Mouse (Mus musculus) neural tube, embryonic 15.5 days (tissue): ENCODE data around the gene Slc17a1. TPM values are rescaled to one million over a fixed set of nuclear protein-coding genes. Genes with fewer than 3 reads are reported as not detected.

Experiments used
- ATAC-seq: fragments of 200-750 bp; cut with Nextera tagmentation; 2 replicates; pipeline ENCODE4 v1.8.0; 2017; ENCODE audit warnings: mild to moderate bottlenecking, moderate TSS enrichment, moderate library complexity; ENCODE audit not compliant: low FRiP score
- H3K27ac ChIP-seq: fragments of 300-500 bp; sonication (generic); replicated peaks from 2 replicates; pipeline ENCODE4 v1.5.1; 2015; ENCODE audit warnings: mild to moderate bottlenecking, inconsistent platforms
- H3K27me3 ChIP-seq: fragments of 300-500 bp; sonication (generic); replicated peaks from 2 replicates; pipeline ENCODE4 v1.6.1; 2015; ENCODE audit warnings: inconsistent platforms
- H3K36me3 ChIP-seq: fragments of 300-500 bp; sonication (generic); 2 replicates; pipeline ENCODE4 v1.6.1; 2015; ENCODE audit warnings: inconsistent platforms
- H3K4me1 ChIP-seq: fragments of 300-500 bp; sonication (generic); 2 replicates; pipeline ENCODE4 v1.6.1; 2015; ENCODE audit warnings: inconsistent platforms
- H3K4me2 ChIP-seq: fragments of 300-500 bp; sonication (generic); 2 replicates; pipeline ENCODE4 v1.6.1; 2015; ENCODE audit warnings: inconsistent platforms, mild to moderate bottlenecking, moderate library complexity
- H3K4me3 ChIP-seq: fragments of 300-500 bp; sonication (generic); replicated peaks from 2 replicates; pipeline ENCODE4 v1.5.1; 2015; ENCODE audit warnings: mild to moderate bottlenecking, inconsistent platforms
- H3K9ac ChIP-seq: fragments of 300-500 bp; sonication (generic); replicated peaks from 2 replicates; pipeline ENCODE4 v1.6.1; 2015; ENCODE audit warnings: mild to moderate bottlenecking, inconsistent platforms
- H3K9me3 ChIP-seq: fragments of 300-500 bp; sonication (generic); replicated peaks from 2 replicates; pipeline ENCODE4 v1.6.1; 2016; ENCODE audit warnings: inconsistent platforms
- WGBS: fragments of 180-500 bp; shearing (Covaris S2); methylation state at CpG from one replicate; pipeline ENCODE4 v1.1.7; 2015; ENCODE audit warnings: mixed read lengths; 5-methylcytosine and 5-hydroxymethylcytosine counted together
- polyA plus RNA-seq: library from polyadenylated mRNA; unstranded; fragments of >200 nt; fragmentation: Nextera tagmentation; extraction: Ambion mirVana; gene quantifications from 2 replicates; pipeline ENCODE4 v1.2.1, GENCODE M21; 2015

The Slc17a1 gene
- not detected in 2 replicates for polyA plus RNA-seq

DNA sequence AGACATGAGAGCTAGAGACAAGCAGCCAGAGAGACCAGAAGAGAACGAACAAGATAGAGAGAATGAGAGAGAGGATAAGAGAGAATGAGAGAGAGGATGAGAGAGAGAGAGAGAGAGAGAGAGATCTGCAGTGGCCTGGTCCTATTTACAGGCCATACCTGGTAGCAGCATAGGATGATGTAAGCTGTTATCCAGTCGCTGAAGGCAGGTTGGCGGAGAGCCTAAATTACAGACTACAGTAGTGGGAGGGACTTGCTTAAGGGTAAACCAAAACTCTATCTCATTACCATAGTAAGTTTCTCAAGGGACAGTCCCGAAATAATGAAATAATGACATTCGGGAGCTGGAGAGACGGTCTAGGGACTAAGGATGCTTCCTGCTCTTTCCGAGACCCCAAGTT lies at the start of gene Slc17a1:
Gene Slc17a1, plus strand, starts transcription at position 346 of the 400 bp plus-strand sequence.
- Histone ChIP-seq H3K9me3 (no peaks in the 10 kb centered on the region), H3K4me3 (no peak within 1 kb of the TSS), H3K9ac (no peak within 1 kb of the TSS), H3K36me3 (no peaks in the 10 kb centered on the region), H3K27ac (no peak within 1 kb of the TSS), H3K4me2 (no peak within 1 kb of the TSS), H3K27me3 (no peaks in the 10 kb centered on the region), H3K4me1 (no peaks in the 10 kb centered on the region)
- WGBS = 90% methylated on average over 7 of the region's 7 CpGs
- ATAC-seq = no peak

DNA sequence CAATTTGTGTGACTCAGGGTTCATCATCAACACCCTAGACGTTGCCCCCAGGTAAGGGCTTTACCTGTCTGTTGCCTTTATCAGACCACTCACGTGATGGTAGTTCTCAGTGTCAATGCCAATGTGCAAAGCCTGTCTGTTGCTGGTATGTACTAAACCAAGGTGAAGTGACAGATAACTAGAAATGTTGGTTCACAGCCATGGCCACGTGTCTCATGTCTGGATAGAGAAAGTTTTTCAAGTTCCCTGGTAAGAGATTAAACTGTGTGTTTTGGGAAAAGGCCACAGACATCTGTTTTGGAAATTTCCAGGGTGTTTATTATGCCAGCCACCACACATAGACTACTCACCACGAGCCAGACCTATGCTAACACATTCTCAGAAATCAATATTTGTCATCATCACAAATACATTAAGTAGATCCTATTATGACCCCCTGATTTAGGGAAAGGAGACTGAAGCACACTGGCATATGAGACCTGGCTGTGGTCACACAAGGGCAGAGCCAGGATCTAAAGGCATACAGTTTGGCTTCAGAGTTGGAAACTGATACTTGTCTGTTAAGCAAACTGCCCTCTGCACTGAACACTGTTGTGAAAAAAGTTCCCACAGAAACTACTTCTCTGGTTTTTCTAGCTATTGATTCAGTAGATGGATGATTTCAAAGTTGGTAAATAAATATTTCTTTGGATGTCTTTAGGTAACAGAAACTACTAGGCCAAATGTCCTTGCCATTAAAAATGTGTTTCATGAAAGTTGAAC lies 47.2 kb upstream of the Slc17a1 start:
- no peaks in the 10 kb centered on the region for H3K36me3 ChIP-seq
- no peak for ATAC-seq
- no peak overlapping the region for H3K9ac ChIP-seq
- no peaks in the 10 kb centered on the region for H3K27me3 ChIP-seq
- H3K9me3 ChIP-seq = no peaks in the 10 kb centered on the region
- no peak overlapping the region for H3K4me3 ChIP-seq
- H3K27ac ChIP-seq = no peak overlapping the region
- no peak overlapping the region for H3K4me2 ChIP-seq
- no peaks in the 10 kb centered on the region for H3K4me1 ChIP-seq
- WGBS = 75% methylated on average over 4 of the region's 4 CpGs

DNA sequence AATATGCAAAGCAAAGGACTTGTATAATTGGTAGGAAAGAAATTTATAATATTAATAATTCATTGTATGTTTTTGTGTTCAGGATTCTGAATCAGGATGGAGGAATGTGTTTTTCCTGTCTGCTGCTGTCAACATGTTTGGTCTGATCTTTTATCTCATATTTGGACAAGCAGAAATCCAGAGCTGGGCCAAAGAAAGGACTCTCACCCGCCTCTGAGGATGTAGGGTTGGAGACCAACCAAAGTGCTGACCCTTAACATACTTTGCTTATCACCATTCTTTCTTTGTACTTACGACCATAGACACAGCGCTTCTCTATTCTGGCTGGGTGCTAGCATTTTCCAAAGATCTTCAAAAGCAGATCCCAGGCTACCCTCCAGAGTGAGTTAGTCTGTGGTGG lies 45.3 kb upstream of the Slc17a1 start:
- ATAC-seq = no peak
- H3K27ac ChIP-seq = no peak overlapping the region
- WGBS = 88% methylated on average over 3 of the region's 3 CpGs
- no peaks in the 10 kb centered on the region for H3K36me3 ChIP-seq
- H3K4me3 ChIP-seq = no peak overlapping the region
- no peak overlapping the region for H3K9ac ChIP-seq
- no peaks in the 10 kb centered on the region for H3K27me3 ChIP-seq
- H3K4me2 ChIP-seq = no peak overlapping the region
- no peaks in the 10 kb centered on the region for H3K4me1 ChIP-seq
- no peaks in the 10 kb centered on the region for H3K9me3 ChIP-seq

DNA sequence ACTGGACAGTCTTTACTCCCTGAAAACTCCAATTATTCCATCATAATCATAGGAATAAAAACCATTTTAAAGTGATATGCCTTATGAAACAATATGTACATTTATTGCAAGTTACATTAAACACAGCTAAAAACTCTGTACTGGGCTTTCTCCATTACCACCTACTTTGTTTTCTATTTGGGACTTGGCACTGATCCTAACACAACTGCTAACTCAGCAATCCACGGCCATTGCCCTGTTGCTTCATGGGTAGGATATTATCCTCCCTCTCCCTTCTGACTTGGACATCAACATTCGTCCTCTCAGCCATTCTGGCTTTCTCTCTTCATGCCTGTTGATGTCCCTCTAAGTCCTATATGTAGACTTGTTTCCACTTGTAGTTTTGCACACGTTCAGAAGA lies 40.9 kb upstream of the Slc17a1 start:
- no peak overlapping the region for H3K4me3 ChIP-seq
- no peak for ATAC-seq
- no peaks in the 10 kb centered on the region for H3K4me1 ChIP-seq
- no peaks in the 10 kb centered on the region for H3K9me3 ChIP-seq
- 72% methylated on average over 3 of the region's 3 CpGs for WGBS
- H3K27ac ChIP-seq = no peak overlapping the region
- H3K9ac ChIP-seq = no peak overlapping the region
- no peaks in the 10 kb centered on the region for H3K27me3 ChIP-seq
- H3K36me3 ChIP-seq = no peaks in the 10 kb centered on the region
- H3K4me2 ChIP-seq = no peak overlapping the region

DNA sequence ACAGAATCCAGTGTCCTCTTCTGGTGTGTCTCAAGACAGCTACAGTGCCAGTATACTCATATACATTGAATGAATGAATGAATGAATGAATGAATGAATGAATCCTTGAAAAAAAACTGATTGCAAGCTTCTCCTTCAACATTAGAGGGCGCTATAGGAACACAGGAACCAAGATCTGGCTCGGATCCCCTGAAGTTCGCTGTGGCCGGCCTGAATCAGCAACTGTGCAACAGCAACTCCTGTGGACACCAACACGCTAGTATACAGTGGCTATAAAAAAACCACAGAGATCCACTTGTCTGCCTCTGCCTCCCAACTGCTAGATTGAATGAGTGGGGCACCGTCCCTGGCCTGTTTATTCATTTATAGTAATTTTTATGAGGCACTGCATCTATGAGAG lies 34.5 kb upstream of the Slc17a1 start:
- peak; percentile 61; the same call in 1 of the 2 replicates for ATAC-seq
- H3K27ac ChIP-seq = no peak overlapping the region
- H3K4me3 ChIP-seq = no peak overlapping the region
- no peak overlapping the region for H3K9ac ChIP-seq
- no peaks in the 10 kb centered on the region for H3K27me3 ChIP-seq
- H3K36me3 ChIP-seq = no peaks in the 10 kb centered on the region
- H3K4me2 ChIP-seq = no peak overlapping the region; the same call in 1 of the 2 replicates
- no peaks in the 10 kb centered on the region for H3K9me3 ChIP-seq
- H3K4me1 ChIP-seq = no peaks in the 10 kb centered on the region
- 8% methylated on average over 6 of the region's 6 CpGs for WGBS

DNA sequence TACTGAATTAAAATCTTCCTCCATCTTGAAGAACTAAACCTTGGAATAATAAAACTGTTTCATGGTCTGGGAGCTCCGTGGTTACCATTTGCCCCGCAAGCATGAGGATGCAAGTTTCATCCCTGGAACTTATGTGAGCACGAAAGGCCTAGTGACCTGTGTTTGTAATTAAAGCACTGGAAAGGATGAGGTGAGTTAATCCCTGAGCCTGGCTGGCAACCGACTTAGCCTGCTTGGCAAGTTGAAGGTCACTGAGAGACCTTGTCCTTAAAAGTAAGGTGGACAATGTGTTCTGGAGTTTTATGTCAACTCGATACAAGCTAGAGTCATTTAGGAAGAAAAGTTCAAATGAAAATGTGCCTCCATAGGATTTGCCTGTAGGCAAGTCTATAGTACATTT lies 32.7 kb upstream of the Slc17a1 start:
- no peaks in the 10 kb centered on the region for H3K9me3 ChIP-seq
- no peak for ATAC-seq
- 92% methylated on average over 5 of the region's 5 CpGs for WGBS
- no peak overlapping the region for H3K27ac ChIP-seq
- no peaks in the 10 kb centered on the region for H3K4me1 ChIP-seq
- H3K4me2 ChIP-seq = no peak overlapping the region
- no peaks in the 10 kb centered on the region for H3K27me3 ChIP-seq
- H3K9ac ChIP-seq = no peak overlapping the region
- no peak overlapping the region for H3K4me3 ChIP-seq
- no peaks in the 10 kb centered on the region for H3K36me3 ChIP-seq

DNA sequence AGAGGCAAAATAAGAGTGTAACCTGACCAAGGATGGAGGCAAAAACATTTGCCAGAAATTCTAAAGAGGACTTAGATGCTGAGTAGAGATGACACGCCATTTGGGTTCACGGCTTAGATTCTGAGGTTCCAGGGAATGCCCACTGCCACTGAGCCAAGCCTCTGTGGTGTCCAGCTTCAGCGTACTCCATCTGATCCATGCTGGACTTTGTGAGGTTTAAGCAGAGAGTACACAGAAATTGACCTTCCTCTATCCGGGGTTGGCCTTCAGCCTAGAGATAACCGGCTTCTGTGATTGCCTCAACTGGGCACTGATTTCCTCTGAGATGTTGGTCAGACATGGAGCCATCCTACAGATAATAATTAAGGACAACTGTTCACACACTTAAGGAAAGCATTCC lies 30.9 kb upstream of the Slc17a1 start:
- no peak overlapping the region for H3K9ac ChIP-seq
- no peak for ATAC-seq
- 95% methylated on average over 5 of the region's 5 CpGs for WGBS

DNA sequence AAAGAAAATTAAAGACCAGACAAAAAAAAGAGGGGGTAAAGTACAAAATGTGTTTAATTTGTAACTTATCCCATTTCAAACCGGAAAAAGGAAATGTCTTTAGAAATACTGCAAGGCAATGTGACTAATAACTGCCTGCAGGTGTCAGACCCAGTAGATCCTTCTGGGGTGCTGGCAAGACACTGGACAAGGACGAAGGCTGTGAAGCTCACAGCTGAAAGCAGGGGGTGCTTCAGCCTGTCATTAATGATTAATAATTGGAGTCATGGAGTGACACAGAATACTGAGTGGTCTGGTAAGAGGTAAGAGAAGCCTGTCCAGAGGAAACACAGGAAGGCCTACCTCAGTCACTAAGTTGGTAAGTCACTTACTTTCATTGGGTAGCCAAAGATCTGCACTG lies 28.2 kb upstream of the Slc17a1 start, which contains the start of gene Slc17a3:
Gene Slc17a3, plus strand, starts transcription at position 127 of the 400 bp plus-strand sequence.
- Histone ChIP-seq H3K36me3 (no peaks in the 10 kb centered on the region), H3K4me2 (no peak within 1 kb of the TSS), H3K4me1 (no peaks in the 10 kb centered on the region), H3K9me3 (no peaks in the 10 kb centered on the region), H3K4me3 (no peak within 1 kb of the TSS), H3K27me3 (no peaks in the 10 kb centered on the region), H3K9ac (no peak within 1 kb of the TSS), H3K27ac (no peak within 1 kb of the TSS)
- no peak for ATAC-seq
- WGBS = 77% methylated on average over 2 of the region's 2 CpGs

More for the DNA sequence above, 30.9 kb upstream of the Slc17a1 start:
- Histone ChIP-seq H3K4me3 (no peak overlapping the region), H3K9me3 (no peaks in the 10 kb centered on the region), H3K27me3 (no peaks in the 10 kb centered on the region), H3K36me3 (no peaks in the 10 kb centered on the region), H3K4me2 (no peak overlapping the region), H3K27ac (no peak overlapping the region), H3K4me1 (no peaks in the 10 kb centered on the region)

DNA sequence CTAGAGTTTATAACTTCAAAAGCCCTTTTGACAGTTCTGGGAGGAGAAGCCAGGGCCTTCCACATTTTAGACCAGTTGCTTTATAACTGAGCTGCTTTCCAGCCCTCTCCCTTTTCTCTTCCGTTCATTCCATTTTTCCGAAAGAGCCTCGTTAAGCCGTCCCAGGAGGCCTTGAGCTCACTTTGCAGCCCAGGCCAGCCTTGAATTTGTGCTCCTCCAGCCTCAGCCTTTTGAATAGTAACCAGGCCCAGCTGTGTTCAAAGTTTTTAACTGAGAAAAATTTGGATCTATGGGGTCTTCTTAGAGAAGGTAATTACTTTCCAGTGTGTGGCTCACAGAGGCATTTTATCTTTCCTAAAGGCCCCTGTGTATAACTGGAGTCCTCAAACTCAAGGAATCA lies 21.7 kb upstream of the Slc17a1 start:
- Histone ChIP-seq H3K4me2 (no peak overlapping the region), H3K4me3 (no peak overlapping the region), H3K27me3 (no peaks in the 10 kb centered on the region), H3K9ac (no peak overlapping the region), H3K36me3 (no peaks in the 10 kb centered on the region), H3K4me1 (no peaks in the 10 kb centered on the region), H3K27ac (no peak overlapping the region), H3K9me3 (no peaks in the 10 kb centered on the region)
- WGBS = 78% methylated on average over 4 of the region's 4 CpGs
- no peak for ATAC-seq

DNA sequence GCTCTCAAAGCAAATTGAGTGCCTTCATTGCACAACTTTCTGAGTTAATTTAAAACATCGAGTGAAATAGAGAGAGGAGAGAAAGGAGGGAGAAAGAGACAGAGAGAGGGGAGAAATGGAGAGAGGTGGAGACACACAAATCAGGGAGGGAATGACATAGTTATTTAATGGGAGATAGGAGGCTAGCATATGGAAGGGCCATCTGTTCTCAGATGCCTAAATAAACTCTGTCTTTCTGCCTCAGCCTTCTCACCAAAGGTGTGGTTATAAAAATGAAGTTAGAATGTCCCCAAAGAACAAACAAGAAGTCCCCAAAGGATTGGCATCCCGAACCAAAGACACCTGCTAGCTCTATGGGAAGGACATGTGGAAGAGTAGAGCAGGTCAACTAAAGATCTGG lies 18.3 kb upstream of the Slc17a1 start:
- no peaks in the 10 kb centered on the region for H3K27me3 ChIP-seq
- H3K27ac ChIP-seq = no peak overlapping the region
- no peaks in the 10 kb centered on the region for H3K9me3 ChIP-seq
- H3K4me1 ChIP-seq = no peaks in the 10 kb centered on the region
- H3K4me3 ChIP-seq = no peak overlapping the region
- ATAC-seq = no peak
- H3K36me3 ChIP-seq = no peaks in the 10 kb centered on the region
- no peak overlapping the region for H3K9ac ChIP-seq
- WGBS = 80% methylated on average over 2 of the region's 2 CpGs
- no peak overlapping the region for H3K4me2 ChIP-seq

DNA sequence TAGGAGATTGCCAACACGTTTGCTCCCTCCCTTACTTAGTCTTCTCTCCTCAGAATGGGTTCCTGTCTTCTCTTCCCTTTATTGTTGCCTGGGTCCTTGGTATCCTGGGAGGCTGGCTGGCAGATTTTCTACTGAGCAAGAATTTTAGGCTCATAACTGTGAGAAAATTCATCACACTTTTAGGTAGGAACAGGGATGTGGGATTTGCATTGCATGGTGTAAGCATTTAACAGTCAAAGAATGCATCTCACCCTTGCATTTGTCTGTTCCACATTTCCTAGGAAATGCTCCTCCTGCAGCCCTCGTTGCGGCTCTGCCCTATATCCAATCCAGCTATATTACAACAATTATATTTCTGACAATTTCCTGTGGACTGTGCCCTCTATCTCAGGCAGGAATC lies 11.1 kb upstream of the Slc17a1 start:
- Histone ChIP-seq H3K9ac (no peak overlapping the region), H3K4me2 (no peak overlapping the region), H3K9me3 (no peaks in the 10 kb centered on the region), H3K4me1 (no peaks in the 10 kb centered on the region), H3K36me3 (no peaks in the 10 kb centered on the region), H3K4me3 (no peak overlapping the region), H3K27ac (no peak overlapping the region), H3K27me3 (no peaks in the 10 kb centered on the region)
- no peak for ATAC-seq
- WGBS = 67% methylated on average over 3 of the region's 3 CpGs

DNA sequence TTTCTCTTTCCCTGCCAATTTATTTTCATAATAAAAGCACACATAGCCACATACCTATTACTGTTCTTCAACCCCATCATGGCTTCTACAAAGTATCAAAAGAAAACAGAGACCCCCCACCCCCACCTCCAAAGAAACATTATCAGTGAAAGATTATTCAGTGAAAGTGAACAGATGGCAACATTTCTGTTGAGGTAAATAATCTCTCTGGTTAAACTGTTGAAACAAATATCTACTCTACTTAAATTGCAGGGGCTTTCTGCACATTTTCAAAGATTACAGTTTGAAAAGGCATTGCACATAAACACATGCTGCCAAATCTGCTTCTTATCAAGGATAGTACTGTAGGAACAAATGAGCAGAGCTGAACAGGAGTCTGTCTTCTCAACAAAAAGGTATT lies 5.7 kb upstream of the Slc17a1 start:
- no peak overlapping the region for H3K9ac ChIP-seq
- no peak overlapping the region for H3K4me2 ChIP-seq
- H3K9me3 ChIP-seq = no peaks in the 10 kb centered on the region
- ATAC-seq = no peak
- H3K36me3 ChIP-seq = no peaks in the 10 kb centered on the region
- H3K27me3 ChIP-seq = no peaks in the 10 kb centered on the region
- H3K27ac ChIP-seq = no peak overlapping the region
- no peak overlapping the region for H3K4me3 ChIP-seq
- no peaks in the 10 kb centered on the region for H3K4me1 ChIP-seq
